Mouse (Mus musculus) neural tube, embryonic 15.5 days (tissue): ENCODE data around the gene Cep170b. TPM values are rescaled to one million over a fixed set of nuclear protein-coding genes. Genes with fewer than 3 reads are reported as not detected.

Source experiments
- ATAC-seq: fragments of 200-750 bp; cut with Nextera tagmentation; 2 replicates; pipeline ENCODE4 v1.8.0; 2017; ENCODE audit warnings: mild to moderate bottlenecking, moderate TSS enrichment, moderate library complexity; ENCODE audit not compliant: low FRiP score
- H3K27ac ChIP-seq: fragments of 300-500 bp; sonication (generic); replicated peaks from 2 replicates; pipeline ENCODE4 v1.5.1; 2015; ENCODE audit warnings: mild to moderate bottlenecking, inconsistent platforms
- H3K27me3 ChIP-seq: fragments of 300-500 bp; sonication (generic); replicated peaks from 2 replicates; pipeline ENCODE4 v1.6.1; 2015; ENCODE audit warnings: inconsistent platforms
- H3K36me3 ChIP-seq: fragments of 300-500 bp; sonication (generic); 2 replicates; pipeline ENCODE4 v1.6.1; 2015; ENCODE audit warnings: inconsistent platforms
- H3K4me1 ChIP-seq: fragments of 300-500 bp; sonication (generic); 2 replicates; pipeline ENCODE4 v1.6.1; 2015; ENCODE audit warnings: inconsistent platforms
- H3K4me2 ChIP-seq: fragments of 300-500 bp; sonication (generic); 2 replicates; pipeline ENCODE4 v1.6.1; 2015; ENCODE audit warnings: inconsistent platforms, mild to moderate bottlenecking, moderate library complexity
- H3K4me3 ChIP-seq: fragments of 300-500 bp; sonication (generic); replicated peaks from 2 replicates; pipeline ENCODE4 v1.5.1; 2015; ENCODE audit warnings: mild to moderate bottlenecking, inconsistent platforms
- H3K9ac ChIP-seq: fragments of 300-500 bp; sonication (generic); replicated peaks from 2 replicates; pipeline ENCODE4 v1.6.1; 2015; ENCODE audit warnings: mild to moderate bottlenecking, inconsistent platforms
- H3K9me3 ChIP-seq: fragments of 300-500 bp; sonication (generic); replicated peaks from 2 replicates; pipeline ENCODE4 v1.6.1; 2016; ENCODE audit warnings: inconsistent platforms
- WGBS: fragments of 180-500 bp; shearing (Covaris S2); methylation state at CpG from one replicate; pipeline ENCODE4 v1.1.7; 2015; ENCODE audit warnings: mixed read lengths; 5-methylcytosine and 5-hydroxymethylcytosine counted together
- polyA plus RNA-seq: library from polyadenylated mRNA; unstranded; fragments of >200 nt; fragmentation: Nextera tagmentation; extraction: Ambion mirVana; gene quantifications from 2 replicates; pipeline ENCODE4 v1.2.1, GENCODE M21; 2015

The Cep170b gene
- polyA plus RNA-seq, 1 experiment from 2014 or later = 43.3 TPM

GRCm38 (mm10) chr12:112759471-112759870 lies 39.2 kb downstream of the Cep170b start:
- Histone ChIP-seq H3K9ac (no peak overlapping the region), H3K4me1 (no peaks in the 10 kb centered on the region), H3K9me3 (no peaks in the 10 kb centered on the region), H3K27me3 (0 out of 2 replicates have a peak, but pooled peaks cover 2% of the 10 kb centered on the region), H3K27ac (no peak overlapping the region), H3K4me2 (no peak overlapping the region), H3K36me3 (no peaks in the 10 kb centered on the region), H3K4me3 (no peak overlapping the region)
- WGBS = 93% methylated on average over 3 of the region's 3 CpGs
- ATAC-seq = no peak

- Histone ChIP-seq H3K27ac (no peak within 1 kb of the TSS), H3K9ac (no peak within 1 kb of the TSS), H3K4me2 (no peak within 1 kb of the TSS), H3K36me3 (no peaks in the 10 kb centered on the region), H3K4me1 (no peaks in the 10 kb centered on the region), H3K27me3 (0 out of 2 replicates have a peak, but pooled peaks cover 2% of the 10 kb centered on the region), H3K9me3 (no peaks in the 10 kb centered on the region), H3K4me3 (no peak within 1 kb of the TSS)
- ATAC-seq = no peak
- 48% methylated on average over 4 of the region's 4 CpGs for WGBS
Observed at GRCm38 (mm10) chr12:112760154-112760926, 40.1 kb downstream of the Cep170b start, which contains the start of gene Pld4. Pld4 (plus strand) TSS chr12:112760655.

GRCm38 (mm10) chr12:112761411-112761810 lies 41.2 kb downstream of the Cep170b start:
- H3K4me3 ChIP-seq = no peak overlapping the region
- no peak for ATAC-seq
- no peak overlapping the region for H3K9ac ChIP-seq
- no peak overlapping the region for H3K4me2 ChIP-seq
- no peaks in the 10 kb centered on the region for H3K4me1 ChIP-seq
- H3K36me3 ChIP-seq = no peaks in the 10 kb centered on the region
- no peaks in the 10 kb centered on the region for H3K9me3 ChIP-seq
- no peak overlapping the region for H3K27ac ChIP-seq
- WGBS = 90% methylated on average over 4 of the region's 4 CpGs
- 0 out of 2 replicates have a peak, but pooled peaks cover 2% of the 10 kb centered on the region for H3K27me3 ChIP-seq

GRCm38 (mm10) chr12:112762018-112762417 lies 41.8 kb downstream of the Cep170b start:
- Histone ChIP-seq H3K4me2 (no peak overlapping the region), H3K4me1 (no peaks in the 10 kb centered on the region), H3K9ac (no peak overlapping the region), H3K27me3 (0 out of 2 replicates have a peak, but pooled peaks cover 2% of the 10 kb centered on the region), H3K36me3 (no peaks in the 10 kb centered on the region), H3K9me3 (no peaks in the 10 kb centered on the region), H3K4me3 (no peak overlapping the region), H3K27ac (no peak overlapping the region)
- ATAC-seq = no peak
- 93% methylated on average over 3 of the region's 3 CpGs for WGBS

- H3K4me1 ChIP-seq = no peaks in the 10 kb centered on the region
- no peaks in the 10 kb centered on the region for H3K9me3 ChIP-seq
- no peaks in the 10 kb centered on the region for H3K36me3 ChIP-seq
- no peak overlapping the region for H3K9ac ChIP-seq
- H3K4me3 ChIP-seq = no peak overlapping the region
- ATAC-seq = no peak
- no peak overlapping the region for H3K27ac ChIP-seq
- H3K4me2 ChIP-seq = no peak overlapping the region
- WGBS = 85% methylated on average over 4 of the region's 4 CpGs
- no peaks in the 10 kb centered on the region for H3K27me3 ChIP-seq
Observed at GRCm38 (mm10) chr12:112763176-112763575, 42.9 kb downstream of the Cep170b start.

- 88% methylated on average over 5 of the region's 5 CpGs for WGBS
- Histone ChIP-seq H3K9me3 (no peaks in the 10 kb centered on the region), H3K27me3 (no peaks in the 10 kb centered on the region), H3K4me1 (no peaks in the 10 kb centered on the region), H3K27ac (no peak overlapping the region), H3K4me2 (no peak overlapping the region), H3K4me3 (no peak overlapping the region), H3K36me3 (no peaks in the 10 kb centered on the region), H3K9ac (no peak overlapping the region)
- ATAC-seq = no peak
Observed at GRCm38 (mm10) chr12:112764141-112764540, 43.9 kb downstream of the Cep170b start.

GRCm38 (mm10) chr12:112764991-112765390 lies 44.7 kb downstream of the Cep170b start:
- H3K9me3 ChIP-seq = no peaks in the 10 kb centered on the region
- H3K27ac ChIP-seq = no peak overlapping the region
- ATAC-seq = no peak
- H3K4me1 ChIP-seq = no peaks in the 10 kb centered on the region
- H3K4me2 ChIP-seq = no peak overlapping the region
- no peaks in the 10 kb centered on the region for H3K27me3 ChIP-seq
- 96% methylated on average over 7 of the region's 7 CpGs for WGBS
- no peak overlapping the region for H3K4me3 ChIP-seq
- H3K36me3 ChIP-seq = no peaks in the 10 kb centered on the region
- H3K9ac ChIP-seq = no peak overlapping the region

GRCm38 (mm10) chr12:112766586-112766985 lies 46.3 kb downstream of the Cep170b start:
- ATAC-seq = no peak
- 86% methylated on average over 7 of the region's 7 CpGs for WGBS

GRCm38 (mm10) chr12:112767036-112767890 lies 47.0 kb downstream of the Cep170b start:
- Histone ChIP-seq H3K4me1 (no peaks in the 10 kb centered on the region), H3K9me3 (no peaks in the 10 kb centered on the region), H3K27me3 (no peaks in the 10 kb centered on the region), H3K9ac (no peak overlapping the region), H3K4me3 (no peak overlapping the region), H3K4me2 (no peak overlapping the region), H3K27ac (no peak overlapping the region), H3K36me3 (no peaks in the 10 kb centered on the region)
- WGBS = 92% methylated on average over 16 of the region's 16 CpGs
- no peak for ATAC-seq

More at GRCm38 (mm10) chr12:112766586-112766985, 46.3 kb downstream of the Cep170b start:
- H3K9me3 ChIP-seq = no peaks in the 10 kb centered on the region
- H3K27me3 ChIP-seq = no peaks in the 10 kb centered on the region
- no peaks in the 10 kb centered on the region for H3K36me3 ChIP-seq
- no peak overlapping the region for H3K4me2 ChIP-seq
- no peaks in the 10 kb centered on the region for H3K4me1 ChIP-seq
- H3K9ac ChIP-seq = no peak overlapping the region
- no peak overlapping the region for H3K27ac ChIP-seq
- no peak overlapping the region for H3K4me3 ChIP-seq

- no peaks in the 10 kb centered on the region for H3K9me3 ChIP-seq
- no peaks in the 10 kb centered on the region for H3K27me3 ChIP-seq
- no peaks in the 10 kb centered on the region for H3K4me1 ChIP-seq
- H3K9ac ChIP-seq = no peak overlapping the region
- WGBS = 92% methylated on average over 8 of the region's 8 CpGs
- no peak overlapping the region for H3K4me2 ChIP-seq
- no peak for ATAC-seq
- H3K27ac ChIP-seq = no peak overlapping the region
- H3K36me3 ChIP-seq = no peaks in the 10 kb centered on the region
- H3K4me3 ChIP-seq = no peak overlapping the region
Observed at GRCm38 (mm10) chr12:112768166-112768565, 47.9 kb downstream of the Cep170b start.

GRCm38 (mm10) chr12:112769031-112769430 lies 48.8 kb downstream of the Cep170b start:
- WGBS = 90% methylated on average over 6 of the region's 6 CpGs
- no peak overlapping the region for H3K27ac ChIP-seq

More at GRCm38 (mm10) chr12:112769031-112769430, 48.8 kb downstream of the Cep170b start:
- Histone ChIP-seq H3K36me3 (no peaks in the 10 kb centered on the region), H3K9me3 (no peaks in the 10 kb centered on the region), H3K4me1 (no peaks in the 10 kb centered on the region), H3K9ac (no peak overlapping the region), H3K4me3 (no peak overlapping the region), H3K27me3 (no peaks in the 10 kb centered on the region), H3K4me2 (no peak overlapping the region)
- ATAC-seq = no peak
